Mouse (Mus musculus) mouse embryonic stem cell (cell line): ENCODE measurements around the gene Txlna.

Experiments
- in situ Hi-C, 2 experiments: fragments of 300-500 bp; cut with MboI; formaldehyde crosslinking; loops; 1 replicate in 1 of 2; 3 replicates in 1 of 2; pipeline ENCODE4 v1.14.3; 2019 to 2020; ENCODE audit warnings: low sequenced_read_pairs in 2 of 2, low pct_unique_long_range_greater_than_20kb in 1 of 2, mixed read lengths in 1 of 2; ENCODE audit not compliant: unreplicated experiment in 1 of 2

The Txlna gene

DNA sequence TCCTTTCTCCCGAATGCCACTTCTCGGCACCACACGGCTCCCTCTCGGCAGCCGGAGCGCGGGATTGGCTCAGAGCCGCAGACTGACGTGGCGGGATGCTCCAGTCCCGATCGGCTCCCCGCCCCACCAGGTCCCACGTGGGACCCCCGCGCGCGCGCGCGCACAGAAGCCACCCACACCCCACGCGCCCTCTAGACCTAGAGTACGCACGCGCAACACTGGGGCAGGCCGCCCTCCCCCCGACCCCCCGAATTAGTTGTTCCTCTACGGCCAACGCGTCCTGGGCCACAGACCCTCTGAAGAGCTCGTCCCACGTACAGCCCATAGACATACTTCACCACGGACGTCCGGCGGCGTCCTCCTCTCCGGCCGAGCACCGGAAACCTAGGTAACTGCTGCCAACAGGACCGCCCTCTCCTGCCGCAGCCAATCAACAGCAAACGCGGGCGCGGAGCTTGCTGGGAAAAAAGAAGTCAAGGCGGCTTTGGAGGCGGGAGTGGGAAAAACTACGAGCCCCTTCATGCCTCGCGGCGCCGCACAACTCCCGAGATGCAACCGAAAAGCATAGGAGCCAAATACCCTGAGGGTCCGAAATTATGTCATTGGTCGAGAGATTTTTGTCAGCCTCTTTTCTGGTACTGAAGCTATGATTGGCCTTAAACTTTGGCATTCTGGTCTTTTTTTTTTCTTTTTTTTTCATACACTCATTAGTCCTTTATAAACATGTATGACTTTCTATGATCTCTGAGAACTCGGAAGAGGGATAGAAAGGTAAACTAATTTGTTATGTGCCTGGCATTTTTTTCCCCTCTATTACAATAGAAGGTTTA lies at the start of gene Txlna:
Gene Txlna, minus strand, starts transcription at position 428 of the 830 bp plus-strand sequence.
- in situ Hi-C loops, result no loop called here

DNA sequence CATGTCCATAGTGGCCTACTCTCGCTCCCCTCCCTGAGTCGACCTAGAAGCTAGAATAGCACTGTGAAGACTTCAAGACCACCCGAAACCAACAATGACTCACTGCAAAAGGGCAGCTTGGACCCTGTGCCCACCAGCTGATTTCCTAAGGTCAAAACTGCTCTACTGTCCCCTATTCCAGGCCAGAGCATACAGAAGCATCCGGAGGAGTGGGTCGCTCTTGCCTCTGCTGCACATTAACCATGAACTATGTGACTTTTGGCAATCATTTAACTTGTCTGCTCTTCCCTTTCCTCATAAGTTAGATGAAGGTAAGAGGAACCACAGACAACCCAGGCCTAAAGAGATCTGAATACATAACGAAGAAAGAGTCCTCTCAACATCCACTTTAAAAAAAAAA lies 43.7 kb upstream of the Txlna start:
- in situ Hi-C loops, result no loop called here

GRCm38 (mm10) chr4:129683901-129684493 lies 43.1 kb upstream of the Txlna start:
- in situ Hi-C loops, result no loop called here

DNA sequence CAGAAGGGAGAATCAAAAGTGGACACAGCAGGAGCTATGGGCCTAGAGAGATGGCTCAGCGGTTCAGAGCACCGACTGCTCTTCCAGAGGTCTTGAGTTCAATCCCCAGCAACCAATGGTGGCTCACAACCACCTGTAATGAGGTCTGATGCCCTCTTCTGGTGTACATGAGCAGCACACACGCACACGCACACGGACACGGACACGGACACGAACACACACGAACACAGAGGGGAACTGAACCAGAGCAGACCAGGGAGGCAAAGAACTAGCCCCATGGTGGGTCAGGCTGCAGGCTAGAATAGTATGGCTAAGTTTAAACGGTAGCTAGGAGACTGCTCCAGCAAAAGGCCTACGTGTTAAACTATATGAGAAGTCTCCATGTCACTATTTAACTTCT lies 41.0 kb upstream of the Txlna start:
- in situ Hi-C loops, result no loop called here

- in situ Hi-C loops, result no loop called here
Observed at GRCm38 (mm10) chr4:129672878-129673449, 32.1 kb upstream of the Txlna start.

DNA sequence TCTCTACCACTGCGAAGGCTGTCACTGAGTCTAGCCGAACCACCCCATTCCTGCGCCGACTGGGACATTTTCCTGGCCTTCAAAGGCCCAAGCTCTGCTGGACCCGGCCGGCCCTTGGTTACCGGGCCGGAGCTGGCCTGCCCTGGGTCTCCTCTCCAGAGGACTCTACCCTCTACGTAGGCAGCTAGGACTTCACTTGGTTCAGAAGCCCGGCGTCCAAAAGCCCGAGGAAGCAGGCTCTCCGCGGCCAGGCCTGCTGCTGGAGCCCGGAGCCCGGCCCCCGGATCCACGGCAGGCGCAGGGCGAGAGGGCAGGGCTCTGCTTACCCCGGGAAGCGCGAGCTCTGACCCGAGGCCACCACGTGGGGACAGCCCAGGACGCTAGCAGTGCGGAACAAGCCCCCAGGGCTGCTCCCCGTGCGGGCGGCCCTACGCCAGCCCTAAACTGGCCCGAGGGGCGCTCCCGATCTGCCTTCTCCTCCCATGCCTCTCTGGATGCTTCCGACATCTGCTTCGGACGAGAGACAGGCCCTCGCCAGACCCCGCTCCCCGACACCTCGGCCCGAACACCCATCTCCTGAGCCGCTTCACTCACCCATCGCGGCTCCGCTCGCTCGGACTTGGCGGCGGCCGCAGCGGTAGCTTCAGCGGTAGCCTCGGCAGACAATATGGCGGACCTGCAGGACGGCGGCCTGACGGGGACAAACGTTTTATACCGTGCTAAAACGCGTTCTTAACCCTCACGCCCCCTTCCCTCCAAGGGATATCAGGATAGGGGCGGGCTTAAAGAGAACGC lies 31.4 kb upstream of the Txlna start, which contains the start of gene Kpna6:
Gene Kpna6, minus strand, starts transcription at position 685 of the 795 bp plus-strand sequence.
- in situ Hi-C loops, result no loop called here

DNA sequence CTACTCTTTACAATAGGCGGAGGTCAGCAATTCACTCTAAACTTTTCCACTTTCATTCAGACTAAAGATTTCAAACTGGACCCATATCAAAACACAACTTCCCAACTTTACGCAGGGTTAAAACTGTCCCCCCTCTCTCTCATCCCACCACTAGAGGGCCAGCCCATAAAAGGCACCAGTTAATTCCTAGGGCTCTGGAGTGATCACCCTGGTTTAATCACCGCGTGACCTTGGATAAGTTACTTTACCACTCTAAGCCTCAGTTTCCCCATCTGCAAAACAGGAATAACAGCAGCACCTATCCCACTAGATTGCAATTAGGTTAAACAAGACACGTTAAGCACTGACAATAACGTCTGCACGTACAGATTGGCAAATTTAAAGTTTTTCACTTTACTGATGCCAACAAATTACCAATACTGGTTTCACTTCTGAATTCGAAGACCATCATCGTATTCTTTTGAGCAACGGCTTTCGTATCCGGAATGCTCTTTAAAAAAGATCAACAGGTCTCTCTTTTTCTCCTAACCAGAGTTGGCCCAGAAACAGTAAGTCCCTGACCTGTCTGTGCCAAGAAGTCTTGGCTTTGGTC lies 30.7 kb upstream of the Txlna start:
- in situ Hi-C loops, result no loop called here

- in situ Hi-C loops, result no loop called here
Observed at GRCm38 (mm10) chr4:129662255-129662813, 21.5 kb upstream of the Txlna start.

GRCm38 (mm10) chr4:129661584-129661983 lies 20.7 kb upstream of the Txlna start:
- in situ Hi-C loops, result no loop called here

- in situ Hi-C loops, result no loop called here
Observed at GRCm38 (mm10) chr4:129654770-129655169, 13.9 kb upstream of the Txlna start.

DNA sequence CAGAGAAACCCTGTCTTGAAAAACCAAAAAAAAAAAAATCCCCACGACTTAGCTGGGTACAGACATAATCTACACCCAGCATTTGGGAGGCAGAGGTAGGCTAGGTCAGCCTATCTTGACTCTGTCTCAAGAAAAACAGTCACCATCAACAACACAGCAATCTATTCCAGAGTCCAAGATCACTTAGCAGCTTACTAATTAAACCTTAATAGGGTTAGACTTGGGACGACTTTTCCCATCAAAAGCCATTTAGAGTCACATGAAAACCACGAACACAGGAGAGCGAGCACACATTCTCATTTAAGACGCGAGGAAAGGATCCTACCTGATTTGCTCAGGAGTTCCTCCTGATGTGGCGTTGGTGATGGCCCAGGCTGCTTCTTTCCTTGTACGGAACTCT lies 9.5 kb upstream of the Txlna start:
- in situ Hi-C loops, result no loop called here

GRCm38 (mm10) chr4:129648656-129649055 lies 7.8 kb upstream of the Txlna start:
- in situ Hi-C loops, result no loop called here

GRCm38 (mm10) chr4:129645204-129645603 lies 4.3 kb upstream of the Txlna start:
- in situ Hi-C loops, result no loop called here

- in situ Hi-C loops, result no loop called here
Observed at GRCm38 (mm10) chr4:129641756-129642155, 891 bp upstream of the Txlna start.

- in situ Hi-C loops, result no loop called here
Observed at GRCm38 (mm10) chr4:129640101-129640637, 696 bp downstream of the Txlna start.

DNA sequence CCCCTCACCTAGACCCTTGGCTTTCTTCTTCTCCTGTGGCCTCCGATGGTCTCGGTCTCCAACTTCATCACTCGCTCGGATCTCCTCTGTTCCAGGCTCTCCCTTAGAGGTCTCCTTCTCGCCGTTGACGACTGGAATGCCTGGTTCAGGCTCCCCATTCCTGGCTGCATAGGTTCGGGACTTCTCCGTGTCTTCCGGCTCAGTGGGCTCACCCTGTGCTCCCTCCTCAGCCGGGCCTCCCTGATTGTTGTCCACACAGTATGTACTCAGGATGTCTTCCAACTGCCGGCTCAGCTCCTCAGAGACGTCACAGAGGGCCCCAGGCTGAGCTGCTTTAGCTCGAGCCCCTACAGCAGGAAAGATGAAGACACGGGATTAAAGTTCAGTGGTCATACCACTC lies 1.6 kb downstream of the Txlna start:
- in situ Hi-C loops, result no loop called here

DNA sequence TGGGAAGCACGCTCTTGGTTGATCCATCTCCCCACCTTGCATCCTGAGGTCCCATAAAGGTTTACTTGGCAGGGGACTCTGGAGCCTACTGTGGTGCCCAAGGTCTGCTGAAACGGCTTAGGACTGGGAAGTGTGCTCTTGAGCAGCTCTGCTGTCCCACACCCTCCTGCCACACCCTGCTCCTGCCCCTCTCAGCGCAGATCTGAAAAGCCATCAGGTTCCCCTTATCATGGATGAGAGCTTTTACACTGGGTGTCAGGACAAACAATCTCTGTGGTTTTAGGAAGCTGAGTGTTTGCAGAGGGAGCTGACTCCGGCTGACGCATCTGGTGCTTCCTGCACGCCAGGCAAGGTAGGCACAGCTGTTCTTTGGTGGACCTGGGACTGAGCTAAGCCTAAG lies 7.0 kb downstream of the Txlna start:
- in situ Hi-C loops, result no loop called here

DNA sequence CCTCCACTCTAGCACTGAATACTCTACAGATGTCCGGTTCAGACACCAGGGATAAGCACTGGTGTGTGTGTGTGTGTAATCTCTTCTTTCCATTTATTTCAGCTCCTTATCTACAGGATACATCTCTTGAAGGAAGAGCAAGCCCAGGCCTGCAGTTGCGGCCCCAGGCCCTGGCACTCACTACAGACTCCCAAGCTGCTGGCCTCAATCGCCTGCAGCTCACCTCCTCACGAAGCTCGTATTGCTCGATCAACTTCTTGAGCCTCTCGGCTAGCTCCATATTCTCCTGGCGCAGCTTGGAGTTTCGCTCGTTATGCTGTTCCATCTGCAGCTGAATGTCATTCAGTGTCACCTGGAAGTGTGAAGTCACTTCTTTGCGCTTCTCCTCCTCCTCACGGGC lies 9.0 kb downstream of the Txlna start:
- in situ Hi-C loops, result no loop called here
